Mouse (Mus musculus): ENCODE data around the gene Gtf2h5.

- TF ChIP-seq EP300 (IDR thresholded peaks at IDR 0.05) (no peak), CTCF (IDR thresholded peaks at IDR 0.05) (no peak)
Measured at GRCm38 (mm10) chr17:6117917-6118316, 38.3 kb downstream of the Gtf2h5 start.
